Mouse (Mus musculus): ENCODE measurements around the gene Mcrip2. TPM values are rescaled to one million over a fixed set of nuclear protein-coding genes. Genes with fewer than 3 reads are reported as not detected.
"Not testable (repeated sequence)": the region's sequence is repeated elsewhere in the genome, so short reads cannot be mapped to it uniquely, and the experiment has no call there.

Gene Mcrip2
- total and polyA plus RNA-seq, 3 experiments = 234 to 288 (median 254) TPM

DNA sequence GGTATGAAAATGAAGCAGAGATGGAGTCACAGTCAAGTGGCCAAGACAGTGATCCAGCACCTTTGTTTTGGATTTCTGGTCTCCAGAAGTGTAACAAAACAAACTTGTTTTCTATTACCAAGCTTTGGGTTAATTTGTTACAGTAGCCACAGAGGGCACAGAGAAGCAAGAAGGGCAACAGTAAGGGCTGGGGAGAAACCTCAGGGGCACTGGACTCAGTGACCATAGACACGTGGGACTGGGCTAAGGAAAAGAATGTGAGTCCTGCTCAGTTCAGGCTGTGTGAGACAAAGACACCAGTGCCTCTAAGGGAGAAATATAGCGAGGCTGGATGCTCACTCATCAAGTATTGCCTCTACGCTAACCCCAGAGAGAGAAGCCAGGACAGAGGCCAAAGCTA lies 4.1 kb upstream of the Mcrip2 start:
- no peak for DNase-seq
- Histone ChIP-seq H3K4me3 (no peak overlapping the region), H3K27me3 (ENCODE audit: control insufficient read depth, insufficient read depth, low read length) (no peaks in the 10 kb centered on the region), H3K36me3 (ENCODE audit: control insufficient read depth, insufficient read depth, low read length) (no peaks in the 10 kb centered on the region), H3K4me1 (ENCODE audit: control insufficient read depth, insufficient read depth, low read length) (peaks cover 9% of the 10 kb centered on the region), H3K27ac (no peak overlapping the region), H3K79me2 (replicated peaks; ENCODE audit: control insufficient read depth, insufficient read depth, low read length) (no peaks in the 10 kb centered on the region; the same call in 1 of the 2 replicates), H3K9ac (ENCODE audit: low read depth, low read length) (no peak overlapping the region)
- intact Hi-C loops (cut with DNase I) = no loop called here
- TF ChIP-seq CTCF (IDR thresholded peaks at IDR 0.05) = no peak
- TF ChIP-seq POLR2A (IDR thresholded peaks at IDR 0.05; ENCODE audit: insufficient read depth, low read depth, low read length) = no peak
- no peak for TF ChIP-seq EP300 (IDR thresholded peaks at IDR 0.05; ENCODE audit: insufficient read depth, low read depth, low read length)
- 85% methylated on average over 3 of the region's 3 CpGs for WGBS

DNA sequence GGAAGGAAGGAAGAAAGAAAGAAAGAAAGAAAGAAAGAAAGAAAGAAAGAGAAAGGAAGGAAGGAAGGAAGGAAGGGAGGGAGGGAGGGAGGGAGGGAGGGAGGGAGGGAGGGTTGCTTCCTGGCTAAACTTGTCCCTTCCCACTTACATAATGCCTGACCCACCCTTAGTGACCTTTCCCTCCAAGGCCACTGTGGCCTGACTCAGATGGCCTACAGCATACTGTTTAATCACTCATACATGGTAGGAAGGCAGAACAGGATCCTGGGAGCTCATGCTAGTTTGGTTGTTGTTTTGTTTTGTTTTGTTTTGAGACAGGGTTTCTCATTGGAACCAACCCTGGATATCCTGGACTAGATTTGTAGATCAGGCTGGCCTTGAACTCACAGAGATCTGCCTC lies 3.0 kb upstream of the Mcrip2 start:
- H3K27me3 ChIP-seq (ENCODE audit: control insufficient read depth, insufficient read depth, low read length); intact Hi-C loops (cut with DNase I); H3K4me3 ChIP-seq; H3K4me1 ChIP-seq (ENCODE audit: control insufficient read depth, insufficient read depth, low read length); H3K36me3 ChIP-seq (ENCODE audit: control insufficient read depth, insufficient read depth, low read length); H3K79me2 ChIP-seq (replicated peaks; ENCODE audit: control insufficient read depth, insufficient read depth, low read length); H3K27ac ChIP-seq; H3K9ac ChIP-seq (ENCODE audit: low read depth, low read length); DNase-seq: not testable (repeated sequence)

DNA sequence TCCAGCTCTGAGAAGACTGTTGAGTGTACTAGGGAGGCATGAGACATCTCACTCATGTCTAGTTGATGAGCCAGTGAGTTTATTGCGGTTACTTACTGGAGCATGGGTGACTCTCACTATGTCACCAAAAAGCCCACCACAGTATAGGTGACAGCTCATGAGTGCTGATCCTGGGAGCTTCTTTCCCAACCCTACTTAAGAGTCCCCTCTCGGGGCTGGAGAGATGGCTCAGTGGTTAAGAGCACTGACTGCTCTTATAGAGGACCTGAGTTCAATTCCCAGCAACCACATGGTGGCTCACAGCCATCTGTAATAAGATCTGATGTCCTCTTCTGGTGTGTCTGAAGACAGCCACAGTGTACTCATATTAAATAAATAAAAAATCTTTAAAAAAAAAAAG lies 1.4 kb upstream of the Mcrip2 start:
- H3K4me1 ChIP-seq (ENCODE audit: control insufficient read depth, insufficient read depth, low read length) = peaks cover 7% of the 10 kb centered on the region
- H3K36me3 ChIP-seq (ENCODE audit: control insufficient read depth, insufficient read depth, low read length) = no peaks in the 10 kb centered on the region
- no peak overlapping the region for H3K4me3 ChIP-seq
- no peak for TF ChIP-seq POLR2A (IDR thresholded peaks at IDR 0.05; ENCODE audit: insufficient read depth, low read depth, low read length)
- TF ChIP-seq EP300 (IDR thresholded peaks at IDR 0.05; ENCODE audit: insufficient read depth, low read depth, low read length) = no peak
- TF ChIP-seq CTCF (IDR thresholded peaks at IDR 0.05) = no peak
- 95% methylated on average over 2 of the region's 2 CpGs for WGBS
- peaks cover 3% of the 10 kb centered on the region for H3K79me2 ChIP-seq (replicated peaks; ENCODE audit: control insufficient read depth, insufficient read depth, low read length)
- intact Hi-C loops (cut with DNase I) = loop anchor here (5.0 kb wide), 2 partner anchors 38 to 617 kb away; partner anchors contain the start of gene Stub1
- no peak for DNase-seq
- H3K27ac ChIP-seq = no peak overlapping the region
- no peak overlapping the region for H3K9ac ChIP-seq (ENCODE audit: low read depth, low read length)
- no peaks in the 10 kb centered on the region for H3K27me3 ChIP-seq (ENCODE audit: control insufficient read depth, insufficient read depth, low read length)

DNA sequence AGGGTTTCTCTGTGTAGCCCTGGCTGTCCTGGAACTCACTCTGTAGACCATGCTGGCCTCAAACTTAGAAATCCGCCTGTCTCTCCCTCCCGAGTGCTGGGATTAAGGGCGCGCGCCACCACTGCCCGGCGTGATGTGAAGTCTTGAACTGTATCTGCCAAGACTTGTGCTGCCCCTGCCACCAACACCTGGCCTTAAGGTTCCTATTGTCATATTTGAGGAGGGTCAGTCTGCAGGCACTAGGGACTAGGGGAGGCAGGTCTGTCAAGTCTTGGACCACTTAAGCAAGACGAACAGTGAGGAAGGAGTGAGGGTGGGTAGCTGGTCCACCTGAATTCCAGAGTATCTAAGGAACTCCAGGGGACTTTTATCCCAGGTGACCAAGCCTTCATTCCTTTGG lies 934 bp upstream of the Mcrip2 start:
- 84% methylated on average over 8 of the region's 8 CpGs for WGBS
- TF ChIP-seq CTCF (IDR thresholded peaks at IDR 0.05) (no peak), EP300 (IDR thresholded peaks at IDR 0.05; ENCODE audit: insufficient read depth, low read depth, low read length) (no peak), POLR2A (IDR thresholded peaks at IDR 0.05; ENCODE audit: insufficient read depth, low read depth, low read length) (no peak)
- Histone ChIP-seq H3K9ac (ENCODE audit: low read depth, low read length) (no peak overlapping the region), H3K4me1 (ENCODE audit: control insufficient read depth, insufficient read depth, low read length) (peaks cover 7% of the 10 kb centered on the region), H3K27me3 (ENCODE audit: control insufficient read depth, insufficient read depth, low read length) (no peaks in the 10 kb centered on the region), H3K27ac (no peak overlapping the region), H3K4me3 (no peak overlapping the region), H3K36me3 (ENCODE audit: control insufficient read depth, insufficient read depth, low read length) (no peaks in the 10 kb centered on the region), H3K79me2 (replicated peaks; ENCODE audit: control insufficient read depth, insufficient read depth, low read length) (peaks cover 3% of the 10 kb centered on the region)
- DNase-seq = no peak
- intact Hi-C loops (cut with DNase I) = loop anchor here (5.0 kb wide), 2 partner anchors 37 to 618 kb away; partner anchors contain the start of gene Stub1

DNA sequence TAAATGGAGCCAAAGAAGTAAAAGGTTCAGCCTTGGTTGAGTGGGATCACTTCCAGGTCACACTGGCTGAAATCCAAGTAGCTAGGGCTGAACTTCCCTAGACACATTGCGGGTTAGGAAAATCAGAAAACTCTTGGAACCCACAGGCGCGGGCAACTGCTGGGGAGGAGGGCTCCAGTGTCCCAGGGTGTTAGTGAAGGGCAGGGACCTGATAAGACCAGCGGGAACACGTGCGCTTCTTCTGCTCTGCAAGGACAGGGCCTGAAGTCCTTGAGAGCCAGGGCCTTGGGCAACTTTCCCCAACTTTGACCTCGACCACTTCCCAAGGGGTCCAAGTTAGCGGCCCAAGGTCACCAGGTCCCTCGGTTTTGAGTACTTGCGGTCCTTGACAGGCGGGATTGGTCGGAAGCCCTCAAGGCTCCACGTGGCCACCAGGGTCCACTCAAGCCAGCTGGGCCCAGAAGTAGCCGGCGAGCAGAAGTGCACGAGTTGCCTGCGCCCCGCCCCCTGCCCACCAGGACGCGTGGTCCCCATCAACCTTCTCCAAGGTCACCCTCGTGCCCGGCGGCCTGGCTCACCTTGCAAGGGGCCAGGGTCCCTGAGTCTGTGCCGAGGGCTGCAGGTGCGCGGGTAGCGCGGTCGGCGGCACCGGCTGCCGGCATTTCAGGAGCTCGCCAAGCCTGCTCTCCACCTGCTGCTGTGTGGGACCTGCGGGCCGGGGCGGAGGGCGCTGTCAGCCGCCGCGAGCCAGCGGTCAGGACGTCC lies 546 bp downstream of the Mcrip2 start:
- peak; percentile 69 to 74 for DNase-seq
- peaks cover 3% of the 10 kb centered on the region for H3K79me2 ChIP-seq (replicated peaks; ENCODE audit: control insufficient read depth, insufficient read depth, low read length)

DNA sequence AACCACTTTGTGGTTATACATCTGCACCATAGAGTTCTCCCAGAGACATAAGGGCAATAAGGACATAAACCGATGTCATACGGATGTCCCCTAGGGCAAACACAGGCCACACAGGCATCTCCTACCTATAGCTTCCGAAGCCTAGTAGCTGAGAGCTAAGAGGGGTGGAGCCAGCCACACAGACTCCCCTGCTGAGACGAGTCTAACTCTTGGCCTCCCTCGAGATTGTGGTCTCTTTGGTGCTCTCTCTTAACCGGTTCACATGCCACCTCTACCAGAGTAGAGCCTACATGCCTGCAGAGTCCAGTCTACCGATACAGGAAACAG lies 1.1 kb downstream of the Mcrip2 start:
- no peaks in the 10 kb centered on the region for H3K36me3 ChIP-seq (ENCODE audit: control insufficient read depth, insufficient read depth, low read length)
- H3K79me2 ChIP-seq (replicated peaks; ENCODE audit: control insufficient read depth, insufficient read depth, low read length) = peaks cover 3% of the 10 kb centered on the region
- WGBS = 7% methylated on average over 7 of the region's 7 CpGs
- no peak for TF ChIP-seq CTCF (IDR thresholded peaks at IDR 0.05)
- TF ChIP-seq EP300 (IDR thresholded peaks at IDR 0.05; ENCODE audit: insufficient read depth, low read depth, low read length) = no peak
- no peak for TF ChIP-seq POLR2A (IDR thresholded peaks at IDR 0.05; ENCODE audit: insufficient read depth, low read depth, low read length)
- H3K27me3 ChIP-seq (ENCODE audit: control insufficient read depth, insufficient read depth, low read length) = no peaks in the 10 kb centered on the region
- no peak for DNase-seq
- intact Hi-C loops (cut with DNase I) = loop anchor here (5.0 kb wide), 2 partner anchors 35 to 620 kb away; partner anchors contain the start of gene Stub1
- peak overlapping the region; percentile 92 for H3K9ac ChIP-seq (ENCODE audit: low read depth, low read length)
- peaks cover 3% of the 10 kb centered on the region for H3K4me1 ChIP-seq (ENCODE audit: control insufficient read depth, insufficient read depth, low read length)
- peak overlapping the region; percentile 100 for H3K4me3 ChIP-seq
- peak overlapping the region; percentile 94 for H3K27ac ChIP-seq

More for the DNA sequence above, 546 bp downstream of the Mcrip2 start:
- no peaks in the 10 kb centered on the region for H3K27me3 ChIP-seq (ENCODE audit: control insufficient read depth, insufficient read depth, low read length)
- H3K9ac ChIP-seq (ENCODE audit: low read depth, low read length) = peak overlapping the region; percentile 92
- intact Hi-C loops (cut with DNase I) = loop anchor here (5.0 kb wide), 2 partner anchors 36 to 619 kb away; partner anchors contain the start of gene Stub1
- TF ChIP-seq POLR2A (IDR thresholded peaks at IDR 0.05; ENCODE audit: insufficient read depth, low read depth, low read length) = peak; percentile 55; the same call in 1 of the 2 replicates
- 0 out of 2 replicates have a peak, but pooled peaks have one; percentile 50 for TF ChIP-seq EP300 (IDR thresholded peaks at IDR 0.05; ENCODE audit: insufficient read depth, low read depth, low read length)
- no peak for TF ChIP-seq CTCF (IDR thresholded peaks at IDR 0.05)
- no peaks in the 10 kb centered on the region for H3K36me3 ChIP-seq (ENCODE audit: control insufficient read depth, insufficient read depth, low read length)
- under 1% methylated on average over 42 of the region's 42 CpGs for WGBS
- peaks cover 3% of the 10 kb centered on the region for H3K4me1 ChIP-seq (ENCODE audit: control insufficient read depth, insufficient read depth, low read length)
- H3K27ac ChIP-seq = peak overlapping the region; percentile 94
- H3K4me3 ChIP-seq = peak overlapping the region; percentile 100
